Mouse (Mus musculus) MEL (cell line): ENCODE measurements at regions not wholly inside any gene's neighbourhood (a gene's known extent, or its start where the extent isn't known, plus 50 kb on each side); places are given as distances from the start of the nearest gene placed in this dataset.

Experiments
- CHD2 ChIP-seq: IDR thresholded peaks from 2 replicates; pipeline ENCODE4 v1.6.1; 2011; ENCODE audit warnings: low read length, improper control_type of control experiment
- CTCF ChIP-seq, 3 experiments: IDR thresholded peaks in 2 of 3; conservative IDR thresholded peaks in 1 of 3; 2 replicates each; pipeline ENCODE4 v1.5.1; 2011 to 2012; ENCODE audit warnings: low read length in 3 of 3, low read depth in 2 of 3, mild to moderate bottlenecking in 2 of 3, improper control_type of control experiment in 1 of 3, inconsistent platforms in 1 of 3, mixed read lengths in 1 of 3, moderate library complexity in 1 of 3; ENCODE audit not compliant: control insufficient read depth in 1 of 3, insufficient read depth in 1 of 3, poor library complexity in 1 of 3, severe bottlenecking in 1 of 3
- E2F4 ChIP-seq: IDR thresholded peaks from 2 replicates; pipeline ENCODE4 v1.6.1; 2011; ENCODE audit warnings: low read depth, low read length, improper control_type of control experiment, borderline replicate concordance
- JUND ChIP-seq: IDR thresholded peaks from 2 replicates; pipeline ENCODE4 v1.6.1; 2011; ENCODE audit warnings: low read depth, mild to moderate bottlenecking, improper control_type of control experiment, low read length
- KAT2A ChIP-seq: conservative IDR thresholded peaks from 2 replicates; pipeline ENCODE4 v1.6.1; 2012; ENCODE audit warnings: low read depth, low read length, improper control_type of control experiment, inconsistent platforms
- MAFK ChIP-seq: IDR thresholded peaks from 2 replicates; pipeline ENCODE4 v1.6.1; 2011; ENCODE audit warnings: low read depth, mild to moderate bottlenecking, low read length, improper control_type of control experiment, borderline replicate concordance
- MAX ChIP-seq: IDR thresholded peaks from 2 replicates; pipeline ENCODE4 v1.6.1; 2011; ENCODE audit warnings: low read length, improper control_type of control experiment
- POLR2A ChIP-seq, 2 experiments: IDR thresholded peaks; 2 replicates each; pipeline ENCODE4 v1.6.1; 2011 to 2012; ENCODE audit warnings: low read length in 2 of 2, mild to moderate bottlenecking in 2 of 2, control low read depth in 1 of 2, improper control_type of control experiment in 1 of 2, low read depth in 1 of 2, moderate library complexity in 1 of 2; ENCODE audit not compliant: control insufficient read depth in 1 of 2, insufficient read depth in 1 of 2, poor library complexity in 1 of 2
- POLR2AphosphoS2 ChIP-seq: IDR thresholded peaks from 2 replicates; pipeline ENCODE4 v1.6.1; 2011; ENCODE audit warnings: low read length, improper control_type of control experiment
- TAL1 ChIP-seq: IDR thresholded peaks from 2 replicates; pipeline ENCODE4 v1.6.1; 2012; ENCODE audit warnings: mild to moderate bottlenecking, inconsistent platforms, low read length, moderate library complexity, mixed read lengths
- TCF12 ChIP-seq: IDR thresholded peaks from 2 replicates; pipeline ENCODE4 v1.6.1; 2014; ENCODE audit warnings: low read depth, mild to moderate bottlenecking, inconsistent platforms, low read length, improper control_type of control experiment, moderate library complexity
- UBTF ChIP-seq: IDR thresholded peaks from 2 replicates; pipeline ENCODE4 v1.6.1; 2012; ENCODE audit warnings: low read depth, mild to moderate bottlenecking, inconsistent platforms, low read length, improper control_type of control experiment, moderate library complexity, borderline replicate concordance; ENCODE audit not compliant: insufficient read depth
- USF1 ChIP-seq: IDR thresholded peaks from 2 replicates; pipeline ENCODE4 v1.6.1; 2014; ENCODE audit warnings: low read depth, mild to moderate bottlenecking, inconsistent platforms, low read length, improper control_type of control experiment, moderate library complexity

DNA sequence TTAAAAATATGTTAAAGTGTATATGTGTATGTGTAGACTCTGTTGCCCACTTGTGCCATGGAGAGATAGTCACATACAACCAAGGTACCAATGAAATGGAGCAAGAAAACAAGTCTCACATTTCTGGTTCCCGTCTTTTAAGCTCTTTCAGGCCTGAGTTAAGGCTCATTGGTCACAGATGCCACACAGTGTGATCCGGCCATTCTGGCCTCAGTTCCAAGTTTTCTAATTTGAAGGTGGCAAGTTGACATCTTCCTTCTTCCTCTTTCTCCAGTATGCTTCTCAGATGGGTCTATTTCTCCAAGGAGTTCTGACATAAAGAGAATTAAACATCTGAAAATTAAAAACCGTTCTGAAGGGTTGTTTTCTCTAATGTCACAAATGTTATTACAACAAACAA, 66.9 kb upstream of the Zfp703 start:
- TF ChIP-seq CTCF (IDR thresholded peaks at IDR 0.05 in 2 of 3, conservative IDR thresholded peaks at IDR 0.05 in 1 of 3; ENCODE audit: control insufficient read depth in 1 of 3, insufficient read depth in 1 of 3, low read depth in 2 of 3, low read length in 3 of 3, poor library complexity in 1 of 3, severe bottlenecking in 1 of 3) (no peak), JUND (no peak), POLR2AphosphoS2 (no peak), USF1 (no peak), TCF12 (no peak), POLR2A (IDR thresholded peaks at IDR 0.05; ENCODE audit: control insufficient read depth in 1 of 2, insufficient read depth in 1 of 2, low read depth in 1 of 2, low read length in 2 of 2, poor library complexity in 1 of 2) (no peak), MAX (no peak), TAL1 (no peak), E2F4 (no peak), UBTF (no peak), KAT2A (no peak), CHD2 (no peak), MAFK (no peak)
